Mouse (Mus musculus): Measurements from ENCODE around the gene Sucla2. TPM values are rescaled to one million over a fixed set of nuclear protein-coding genes. Genes with fewer than 3 reads are reported as not detected.
A peak's percentile ranks its signal among the peaks of the same experiment; 100 is the strongest.

Gene Sucla2
- 29.7 TPM for polyA plus RNA-seq (2012; fragmentation: generic; extraction: Trizol)
- long read RNA-seq, experiment 1, transcript Sucla2-203 (11 exons, 2,229 nt): major isoform, 165 of 192 reads
- long read RNA-seq, experiment 1, partial matches to known transcripts: 9 of 192 reads
- long read RNA-seq, experiment 1, other reads (novel, unspliced or antisense): 17 of 192 reads
- long read RNA-seq, experiment 2, transcript Sucla2-203 (11 exons, 2,229 nt): major isoform, 477 of 497 reads
- long read RNA-seq, experiment 2, partial matches to known transcripts: 3 of 497 reads
- long read RNA-seq, experiment 2, other reads (novel, unspliced or antisense): 16 of 497 reads

DNA sequence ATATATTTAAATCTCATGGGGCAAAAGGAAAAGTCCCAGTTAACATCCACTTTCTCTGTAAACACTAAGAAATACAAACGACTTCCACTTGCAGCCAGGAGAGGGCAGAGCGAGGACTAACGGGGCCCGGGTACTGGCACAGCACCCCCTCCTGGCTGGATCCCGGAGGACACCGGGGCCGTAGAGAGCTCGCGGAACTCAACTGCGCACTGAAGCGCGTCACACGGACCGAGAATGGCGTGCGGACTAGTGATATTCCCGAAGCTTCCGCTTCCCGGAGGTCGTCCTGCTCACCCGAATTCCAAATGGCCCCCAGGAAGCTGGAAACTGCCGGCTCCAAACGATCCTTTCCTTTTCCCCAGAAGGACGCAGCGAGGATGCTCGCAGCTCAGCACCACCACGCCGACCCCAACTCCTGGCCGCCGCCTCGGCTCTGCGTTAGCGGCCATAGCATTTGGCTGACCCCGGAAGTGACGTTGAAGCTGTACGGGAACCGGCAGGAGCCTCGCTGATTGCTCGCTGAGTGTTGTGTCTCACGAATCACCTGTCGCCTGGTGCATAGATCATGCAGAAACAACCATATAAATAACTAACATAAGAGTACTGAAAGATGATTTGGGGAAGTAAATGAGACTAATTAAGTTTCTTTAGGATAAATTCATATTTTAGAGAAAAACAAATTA, at the start of gene Sucla2:
Sucla2 (plus strand) TSS at position 554 of the 683 bp plus-strand sequence.
- no peaks in the 10 kb centered on the region for H3K79me3 ChIP-seq (ENCODE audit: low read depth)
- TF ChIP-seq FOSL1 (IDR thresholded peaks at IDR 0.05; ENCODE audit: insufficient read depth, low read length, poor library complexity, severe bottlenecking) (no peak), CTCF (IDR thresholded peaks at IDR 0.05; ENCODE audit: control insufficient read depth, insufficient read depth, insufficient read length) (peak; percentile 98)
- peak within 1 kb of the TSS; percentile 23 for H3K4me3 ChIP-seq (ENCODE audit: insufficient read depth, poor library complexity, severe bottlenecking)

DNA sequence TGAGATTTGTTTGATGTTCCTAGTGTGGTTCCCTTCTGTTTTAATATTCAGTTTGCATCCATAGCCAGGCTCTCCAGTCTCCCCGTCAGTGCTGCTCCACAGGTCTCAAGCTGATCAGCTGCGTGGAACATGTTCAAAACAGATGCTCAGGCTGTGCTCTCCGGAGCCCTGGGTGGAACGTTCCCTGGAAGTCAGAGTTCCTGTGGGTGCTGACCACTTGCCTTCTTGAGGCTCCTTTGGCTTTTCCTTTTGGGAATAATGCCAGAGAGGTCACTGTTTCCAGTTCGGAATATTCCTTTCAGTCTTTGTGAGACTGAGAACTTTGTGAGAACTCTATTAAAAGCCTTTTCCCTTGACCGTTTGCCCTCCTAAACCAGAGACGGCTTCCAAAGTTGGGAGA, 49.6 kb upstream of the Sucla2 start:
- TF ChIP-seq CTCF (IDR thresholded peaks at IDR 0.05; ENCODE audit: control insufficient read depth, insufficient read depth, insufficient read length) (no peak), MYOG (IDR thresholded peaks at IDR 0.05; ENCODE audit: control insufficient read depth, extremely low read depth, insufficient read length) (no peak), FOSL1 (IDR thresholded peaks at IDR 0.05; ENCODE audit: insufficient read depth, low read length, poor library complexity, severe bottlenecking) (no peak), USF1 (IDR thresholded peaks at IDR 0.05; ENCODE audit: low read depth) (no peak), MYOD1 (IDR thresholded peaks at IDR 0.05; ENCODE audit: control insufficient read depth, insufficient read length, low read depth) (no peak), MAX (IDR thresholded peaks at IDR 0.05) (no peak), CEBPB (IDR thresholded peaks at IDR 0.05; ENCODE audit: low read depth) (no peak)
- H3K4me3 ChIP-seq (ENCODE audit: insufficient read depth, poor library complexity, severe bottlenecking): no peak overlapping the region
- H3K79me3 ChIP-seq (ENCODE audit: low read depth): no peaks in the 10 kb centered on the region
- no peaks in the 10 kb centered on the region for H3K79me2 ChIP-seq (ENCODE audit: control insufficient read depth, insufficient read depth)
- no peaks in the 10 kb centered on the region for H3K36me3 ChIP-seq (ENCODE audit: control insufficient read depth, insufficient read depth)
- H3K27me3 ChIP-seq (ENCODE audit: control insufficient read depth, insufficient read depth, insufficient read length): no peaks in the 10 kb centered on the region
- H3ac ChIP-seq (ENCODE audit: control insufficient read depth, insufficient read length, low read depth): no peak overlapping the region

More for the DNA sequence above, at the start of gene Sucla2:
- Histone ChIP-seq H3K36me3 (ENCODE audit: control insufficient read depth, insufficient read depth) (no peaks in the 10 kb centered on the region), H3K79me2 (ENCODE audit: control insufficient read depth, insufficient read depth) (no peaks in the 10 kb centered on the region), H3K27me3 (ENCODE audit: control insufficient read depth, insufficient read depth, insufficient read length) (no peaks in the 10 kb centered on the region), H3ac (ENCODE audit: control insufficient read depth, insufficient read length, low read depth) (peak within 1 kb of the TSS; percentile 19)

DNA sequence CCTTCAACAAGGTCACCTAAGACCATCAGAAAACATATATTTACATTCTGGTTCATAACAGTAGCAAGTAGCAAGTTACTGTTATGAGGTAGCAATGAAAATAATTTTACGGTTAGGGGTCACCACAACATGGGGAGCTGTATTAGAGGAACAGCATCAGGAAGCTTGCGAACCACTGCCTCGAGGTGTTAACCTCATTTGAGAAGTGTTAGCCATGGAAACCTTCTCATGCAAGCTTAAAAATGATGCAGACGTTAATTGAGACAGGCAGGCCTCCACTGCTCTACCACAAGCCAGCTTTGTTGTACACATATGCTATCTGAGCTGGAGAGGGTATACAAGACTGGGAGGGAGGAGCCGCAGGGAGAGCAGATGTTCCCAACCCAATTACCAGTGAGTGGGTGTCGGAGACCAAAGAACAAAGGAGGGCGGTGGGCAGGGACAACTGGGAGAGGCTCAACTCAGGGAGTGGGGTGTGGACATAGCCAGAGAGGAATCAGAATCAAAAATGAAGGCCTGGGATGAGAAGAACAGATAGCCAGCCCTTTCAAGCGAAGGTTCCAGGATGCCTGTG, 48.7 kb upstream of the Sucla2 start:
- TF ChIP-seq MYOD1 (IDR thresholded peaks at IDR 0.05; ENCODE audit: control insufficient read depth, insufficient read length, low read depth) (no peak), FOSL1 (IDR thresholded peaks at IDR 0.05; ENCODE audit: insufficient read depth, low read length, poor library complexity, severe bottlenecking) (no peak), MAX (IDR thresholded peaks at IDR 0.05) (no peak)
- Histone ChIP-seq H3K36me3 (ENCODE audit: control insufficient read depth, insufficient read depth) (no peaks in the 10 kb centered on the region), H3K27me3 (ENCODE audit: control insufficient read depth, insufficient read depth, insufficient read length) (no peaks in the 10 kb centered on the region), H3ac (ENCODE audit: control insufficient read depth, insufficient read length, low read depth) (no peak overlapping the region), H3K4me3 (ENCODE audit: insufficient read depth, poor library complexity, severe bottlenecking) (no peak overlapping the region), H3K79me3 (ENCODE audit: low read depth) (no peaks in the 10 kb centered on the region), H3K79me2 (ENCODE audit: control insufficient read depth, insufficient read depth) (no peaks in the 10 kb centered on the region)

DNA sequence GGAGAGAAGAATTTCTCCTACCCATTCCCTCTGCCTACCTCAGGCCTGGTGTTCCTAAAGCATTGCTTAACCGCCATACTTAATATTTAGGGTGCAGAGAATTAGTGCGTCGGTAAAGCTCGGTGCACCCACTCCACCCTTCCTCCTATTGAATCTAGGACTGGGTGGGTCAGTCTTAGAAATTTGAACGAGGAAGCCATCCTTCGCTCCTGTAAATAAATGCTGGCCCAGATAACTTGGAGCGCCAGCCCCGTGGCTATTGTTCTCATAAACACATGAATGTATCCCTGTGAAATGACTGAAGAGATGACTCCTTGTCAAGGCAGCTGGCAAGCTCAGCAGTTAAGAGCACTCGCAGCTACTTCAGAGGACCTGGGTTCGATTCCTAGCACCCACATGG, 48.0 kb upstream of the Sucla2 start:
- no peaks in the 10 kb centered on the region for H3K36me3 ChIP-seq (ENCODE audit: control insufficient read depth, insufficient read depth)
- no peaks in the 10 kb centered on the region for H3K79me3 ChIP-seq (ENCODE audit: low read depth)
- H3K27me3 ChIP-seq (ENCODE audit: control insufficient read depth, insufficient read depth, insufficient read length): no peaks in the 10 kb centered on the region
- TF ChIP-seq MYOG (IDR thresholded peaks at IDR 0.05; ENCODE audit: control insufficient read depth, extremely low read depth, insufficient read length) (no peak), CEBPB (IDR thresholded peaks at IDR 0.05; ENCODE audit: low read depth) (no peak), USF1 (IDR thresholded peaks at IDR 0.05; ENCODE audit: low read depth) (no peak)
- H3ac ChIP-seq (ENCODE audit: control insufficient read depth, insufficient read length, low read depth): no peak overlapping the region
- no peaks in the 10 kb centered on the region for H3K79me2 ChIP-seq (ENCODE audit: control insufficient read depth, insufficient read depth)
- H3K4me3 ChIP-seq (ENCODE audit: insufficient read depth, poor library complexity, severe bottlenecking): no peak overlapping the region

DNA sequence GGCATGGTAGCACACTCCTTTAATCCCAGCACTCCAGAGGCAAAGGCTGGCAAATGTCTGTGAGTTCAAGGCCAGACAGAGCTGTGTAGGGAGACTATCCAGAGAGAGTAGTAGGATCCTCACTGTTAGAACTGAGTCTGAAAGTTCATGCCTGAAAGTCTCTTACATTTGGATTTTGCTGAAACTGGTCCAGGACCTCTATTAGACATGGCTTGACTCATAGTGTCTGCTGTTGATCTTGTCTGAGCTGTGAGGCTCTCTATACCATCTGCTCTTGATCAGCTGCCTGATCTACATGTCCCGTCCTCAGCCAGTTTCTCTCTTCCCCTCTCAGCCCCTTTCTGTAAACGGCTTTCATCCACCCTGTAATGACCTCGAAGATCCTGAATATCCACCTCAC, 46.8 kb upstream of the Sucla2 start:
- Histone ChIP-seq H3ac (ENCODE audit: control insufficient read depth, insufficient read length, low read depth) (no peak overlapping the region), H3K79me3 (ENCODE audit: low read depth) (no peaks in the 10 kb centered on the region), H3K27me3 (ENCODE audit: control insufficient read depth, insufficient read depth, insufficient read length) (no peaks in the 10 kb centered on the region), H3K79me2 (ENCODE audit: control insufficient read depth, insufficient read depth) (no peaks in the 10 kb centered on the region), H3K36me3 (ENCODE audit: control insufficient read depth, insufficient read depth) (no peaks in the 10 kb centered on the region), H3K4me3 (ENCODE audit: insufficient read depth, poor library complexity, severe bottlenecking) (no peak overlapping the region)
- TF ChIP-seq CTCF (IDR thresholded peaks at IDR 0.05; ENCODE audit: control insufficient read depth, insufficient read depth, insufficient read length): no peak
- TF ChIP-seq USF1 (IDR thresholded peaks at IDR 0.05; ENCODE audit: low read depth): no peak
- no peak for TF ChIP-seq MYOG (IDR thresholded peaks at IDR 0.05; ENCODE audit: control insufficient read depth, extremely low read depth, insufficient read length)
- no peak for TF ChIP-seq MAX (IDR thresholded peaks at IDR 0.05)
- TF ChIP-seq CEBPB (IDR thresholded peaks at IDR 0.05; ENCODE audit: low read depth): no peak
- TF ChIP-seq MYOD1 (IDR thresholded peaks at IDR 0.05; ENCODE audit: control insufficient read depth, insufficient read length, low read depth): no peak
- no peak for TF ChIP-seq FOSL1 (IDR thresholded peaks at IDR 0.05; ENCODE audit: insufficient read depth, low read length, poor library complexity, severe bottlenecking)

DNA sequence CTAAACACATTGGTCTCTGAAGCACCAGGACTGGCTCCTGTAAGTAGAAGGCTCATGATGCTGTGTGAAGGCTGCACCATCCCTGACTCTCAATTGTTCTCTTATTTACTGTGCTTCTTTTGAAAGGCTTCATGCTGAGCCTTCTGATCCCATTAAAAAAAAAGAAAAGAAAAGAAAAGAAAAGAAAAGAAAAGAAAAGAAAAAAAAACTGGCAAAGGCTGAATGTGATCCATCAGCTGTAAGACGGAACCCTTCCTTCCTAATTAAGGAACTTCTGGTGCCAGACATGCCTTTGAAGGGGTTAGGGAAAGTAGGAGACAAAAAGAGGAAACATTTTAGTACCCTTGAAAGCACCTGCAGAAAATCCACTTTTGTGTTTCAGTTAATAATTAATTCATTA, 45.3 kb upstream of the Sucla2 start:
- H3K79me3 ChIP-seq (ENCODE audit: low read depth): no peaks in the 10 kb centered on the region
- H3K4me3 ChIP-seq (ENCODE audit: insufficient read depth, poor library complexity, severe bottlenecking): no peak overlapping the region
- no peaks in the 10 kb centered on the region for H3K36me3 ChIP-seq (ENCODE audit: control insufficient read depth, insufficient read depth)
- H3K27me3 ChIP-seq (ENCODE audit: control insufficient read depth, insufficient read depth, insufficient read length): no peaks in the 10 kb centered on the region
- TF ChIP-seq FOSL1 (IDR thresholded peaks at IDR 0.05; ENCODE audit: insufficient read depth, low read length, poor library complexity, severe bottlenecking): no peak
- TF ChIP-seq CEBPB (IDR thresholded peaks at IDR 0.05; ENCODE audit: low read depth): no peak
- TF ChIP-seq CTCF (IDR thresholded peaks at IDR 0.05; ENCODE audit: control insufficient read depth, insufficient read depth, insufficient read length): no peak
- no peak for TF ChIP-seq MYOD1 (IDR thresholded peaks at IDR 0.05; ENCODE audit: control insufficient read depth, insufficient read length, low read depth)
- no peak for TF ChIP-seq MAX (IDR thresholded peaks at IDR 0.05)
- no peak for TF ChIP-seq MYOG (IDR thresholded peaks at IDR 0.05; ENCODE audit: control insufficient read depth, extremely low read depth, insufficient read length)
- no peak for TF ChIP-seq USF1 (IDR thresholded peaks at IDR 0.05; ENCODE audit: low read depth)
- H3ac ChIP-seq (ENCODE audit: control insufficient read depth, insufficient read length, low read depth): no peak overlapping the region
- no peaks in the 10 kb centered on the region for H3K79me2 ChIP-seq (ENCODE audit: control insufficient read depth, insufficient read depth)

Data from C2C12 (cell line).